Mouse (Mus musculus): ENCODE data around the gene Pspc1.
"Not testable (repeated sequence)": the region's sequence is repeated elsewhere in the genome, so short reads cannot be mapped to it uniquely, and the experiment has no call there.

The Pspc1 gene

GRCm38 (mm10) chr14:56778200-56778932 lies at the start of gene Pspc1:
TSS of gene Pspc1 (minus strand) at chr14:56778316.
- peak; percentile 97 for DNase-seq (ENCODE audit: low read depth)

DNA sequence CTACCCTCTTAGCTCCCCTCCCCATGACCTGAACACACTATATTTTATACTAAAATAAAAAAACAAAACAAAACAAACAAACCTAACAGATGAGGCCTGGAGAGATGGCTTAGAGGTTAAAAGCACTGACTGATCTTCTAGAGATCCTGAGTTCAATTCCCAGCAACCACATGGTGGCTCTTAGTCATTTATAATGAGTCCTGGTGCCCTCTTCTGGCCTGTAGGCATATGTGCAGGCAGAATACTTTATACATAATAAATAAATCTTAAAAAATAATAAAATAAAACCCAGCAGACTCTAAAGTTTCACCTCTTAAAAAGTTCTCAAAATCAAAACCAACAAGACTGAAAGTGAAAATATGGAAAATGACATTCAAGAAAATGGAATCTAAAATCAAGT lies 46.4 kb upstream of the Pspc1 start:
- no peak for DNase-seq (ENCODE audit: low read depth)

DNA sequence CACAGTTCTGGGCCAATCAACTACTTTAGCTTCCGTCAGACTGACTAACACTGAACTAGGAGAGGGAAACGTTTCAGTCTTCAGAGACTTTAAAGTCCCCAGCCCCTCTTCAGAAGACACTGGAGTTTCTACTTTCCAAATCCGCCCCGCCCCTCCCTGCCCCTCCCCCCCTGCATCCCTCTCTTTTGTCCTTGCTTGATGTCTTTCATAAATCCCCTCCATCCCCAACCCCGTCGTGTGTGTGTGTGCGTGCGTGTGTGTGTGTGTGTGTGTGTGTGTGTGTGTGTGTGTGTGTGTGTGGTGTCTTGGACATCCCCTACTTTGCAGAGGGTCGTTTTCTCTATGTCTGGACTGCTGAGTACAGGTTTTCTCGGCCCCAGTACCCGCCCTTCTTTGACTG lies 39.5 kb upstream of the Pspc1 start:
- no peak for DNase-seq (ENCODE audit: low read depth)

DNA sequence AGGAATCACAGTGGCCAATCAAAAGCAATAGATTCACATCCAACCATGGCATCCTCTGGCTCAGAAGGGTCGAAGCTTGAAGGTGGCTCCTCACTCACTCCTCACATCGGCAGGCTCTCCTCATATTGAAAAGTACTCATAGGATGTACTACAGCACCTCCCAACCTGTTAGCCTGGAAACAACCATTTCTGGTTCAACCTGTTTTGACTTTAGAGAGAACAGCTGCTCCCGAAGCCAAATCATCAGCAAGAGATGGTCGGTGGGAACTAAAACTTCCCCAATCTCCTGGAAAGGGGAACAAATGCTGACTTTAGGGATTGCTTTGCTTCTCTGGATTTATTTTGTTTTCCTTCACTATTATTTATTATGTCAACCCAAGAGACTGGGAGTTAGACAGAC lies 39.0 kb upstream of the Pspc1 start:
- no peak for DNase-seq (ENCODE audit: low read depth)

- no peak for DNase-seq (ENCODE audit: low read depth)
Observed at GRCm38 (mm10) chr14:56816541-56816940, 38.4 kb upstream of the Pspc1 start.

DNA sequence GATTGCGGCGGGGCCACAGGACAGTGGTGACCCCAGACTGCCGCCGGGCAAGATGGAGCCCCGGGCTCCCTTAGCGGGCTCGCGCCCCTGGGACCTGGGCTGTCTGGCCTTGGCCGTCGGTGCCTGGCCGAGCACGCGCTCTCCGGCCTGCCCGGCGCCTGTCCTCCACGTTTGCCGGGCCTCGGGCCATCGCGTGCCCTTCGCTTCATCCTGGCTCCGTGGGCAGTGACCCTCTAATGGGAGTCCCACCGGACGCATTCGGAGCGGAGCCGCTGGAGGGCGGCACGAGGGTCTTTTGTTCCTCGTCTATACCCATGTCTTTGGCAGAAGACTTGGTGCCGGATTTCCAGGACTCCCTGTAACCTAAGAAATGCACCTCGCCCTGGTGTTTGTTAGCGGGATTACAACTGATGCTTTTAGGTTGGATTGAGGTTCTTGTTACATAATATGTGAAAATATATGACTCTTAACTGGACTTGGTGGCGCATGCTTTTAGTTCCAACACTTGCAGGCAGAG lies 34.5 kb upstream of the Pspc1 start:
- DNase-seq (ENCODE audit: low read depth): peak; percentile 83

GRCm38 (mm10) chr14:56811701-56812339 lies 33.7 kb upstream of the Pspc1 start, which contains the start of gene Zmym5:
TSS of gene Zmym5 (minus strand) at chr14:56811716.
- peak; percentile 45 for DNase-seq (ENCODE audit: low read depth)

GRCm38 (mm10) chr14:56810781-56811690 lies 32.9 kb upstream of the Pspc1 start:
- DNase-seq (ENCODE audit: low read depth): not testable (repeated sequence)

GRCm38 (mm10) chr14:56793243-56793642 lies 15.1 kb upstream of the Pspc1 start:
- no peak for DNase-seq (ENCODE audit: low read depth)

- DNase-seq (ENCODE audit: low read depth): no peak
Observed at GRCm38 (mm10) chr14:56784575-56784974, 6.5 kb upstream of the Pspc1 start.

GRCm38 (mm10) chr14:56778933-56779300 lies 801 bp upstream of the Pspc1 start:
- no peak for DNase-seq (ENCODE audit: low read depth)

DNA sequence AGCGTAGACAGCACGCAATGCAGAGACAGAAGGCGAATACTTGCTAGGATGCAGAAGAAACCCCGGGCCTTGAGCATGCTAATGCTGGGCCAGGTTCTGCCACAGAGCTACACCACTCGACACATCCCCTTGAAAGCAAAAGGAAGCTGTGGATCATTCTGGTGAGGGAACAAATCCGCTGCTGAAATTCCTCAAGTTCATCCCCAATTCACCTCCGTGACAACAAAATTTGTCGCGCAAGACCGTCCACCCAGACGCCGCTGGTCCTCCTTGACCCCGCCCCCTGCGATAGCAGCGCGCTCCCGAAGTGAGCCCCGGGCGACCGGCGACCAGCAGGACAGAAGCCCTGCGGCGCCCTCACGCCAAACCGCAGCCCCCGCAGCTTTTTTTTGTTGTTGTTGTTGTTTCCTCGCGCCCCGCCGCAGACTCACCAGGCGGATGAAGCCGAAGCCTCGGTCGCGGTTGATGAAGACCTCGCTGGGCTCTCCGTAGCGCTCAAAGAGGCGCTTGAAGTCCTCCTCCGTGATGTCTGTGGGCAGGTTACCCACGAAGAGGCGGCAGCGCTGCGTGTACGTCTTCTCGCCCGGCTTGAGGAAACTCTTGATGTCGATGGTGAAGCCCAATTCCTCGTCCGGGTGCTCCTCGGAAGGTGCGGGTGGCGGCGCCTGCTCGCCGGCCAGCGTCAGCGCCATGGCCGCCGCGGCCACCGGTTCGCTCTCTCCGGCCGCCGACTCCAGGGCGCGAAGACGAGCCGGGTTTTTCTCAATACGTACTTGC lies 568 bp downstream of the Pspc1 start:
- DNase-seq (ENCODE audit: low read depth): peak; percentile 43

DNA sequence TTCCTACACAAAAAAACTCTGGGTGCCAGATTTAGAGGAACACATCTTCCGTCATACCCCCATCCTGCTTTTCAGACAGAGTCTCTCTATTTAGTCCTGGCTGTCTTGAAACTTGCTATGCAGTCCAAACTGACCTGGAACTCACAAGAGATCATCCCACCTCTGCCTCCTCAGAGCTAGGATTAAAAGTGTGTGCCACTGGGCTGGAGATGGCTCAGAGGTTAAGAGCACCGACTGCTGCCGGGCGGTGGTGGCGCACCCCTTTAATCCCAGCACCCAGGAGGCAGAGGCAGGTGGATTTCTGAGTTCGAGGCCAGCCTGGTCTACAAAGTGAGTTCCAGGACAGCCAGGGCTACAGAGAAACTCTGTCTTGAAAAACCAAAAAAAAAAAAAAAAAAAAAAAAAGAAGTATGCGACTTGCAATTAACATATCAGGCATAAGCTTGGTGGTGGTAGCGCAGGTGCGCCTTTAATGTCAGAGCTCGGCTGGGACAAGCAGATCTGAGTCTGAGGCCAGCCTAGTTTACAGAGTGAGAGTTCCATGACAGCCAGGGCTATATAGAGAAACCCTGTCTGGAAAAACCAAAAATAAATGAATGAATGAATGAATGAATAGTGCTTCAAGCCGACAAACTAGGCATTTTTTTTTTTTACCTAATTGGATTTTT lies 1.4 kb downstream of the Pspc1 start:
- DNase-seq (ENCODE audit: low read depth): no peak

DNA sequence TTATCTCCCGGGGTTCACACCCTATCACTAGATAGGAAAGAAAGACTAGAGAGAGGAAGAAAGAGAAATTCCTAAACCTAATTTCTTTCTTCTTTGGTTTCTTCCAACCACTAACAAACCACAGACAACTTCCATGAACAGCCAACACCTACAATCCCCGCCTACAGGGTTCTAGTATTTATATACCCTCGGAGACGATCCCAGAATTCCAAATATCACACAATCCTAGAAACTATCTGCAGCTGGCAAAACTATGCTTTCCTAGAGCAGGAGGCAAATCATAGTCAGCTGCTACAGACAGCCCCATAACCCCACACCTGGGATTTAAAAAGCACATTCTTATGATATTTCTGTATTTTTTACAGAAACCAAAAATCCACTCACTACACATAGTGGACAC lies 2.7 kb downstream of the Pspc1 start:
- DNase-seq (ENCODE audit: low read depth): no peak

- not testable (repeated sequence) for DNase-seq (ENCODE audit: low read depth)
Observed at GRCm38 (mm10) chr14:56766438-56766837, 11.7 kb downstream of the Pspc1 start.

- not testable (repeated sequence) for DNase-seq (ENCODE audit: low read depth)
Observed at GRCm38 (mm10) chr14:56765117-56765516, 13.0 kb downstream of the Pspc1 start.

DNA sequence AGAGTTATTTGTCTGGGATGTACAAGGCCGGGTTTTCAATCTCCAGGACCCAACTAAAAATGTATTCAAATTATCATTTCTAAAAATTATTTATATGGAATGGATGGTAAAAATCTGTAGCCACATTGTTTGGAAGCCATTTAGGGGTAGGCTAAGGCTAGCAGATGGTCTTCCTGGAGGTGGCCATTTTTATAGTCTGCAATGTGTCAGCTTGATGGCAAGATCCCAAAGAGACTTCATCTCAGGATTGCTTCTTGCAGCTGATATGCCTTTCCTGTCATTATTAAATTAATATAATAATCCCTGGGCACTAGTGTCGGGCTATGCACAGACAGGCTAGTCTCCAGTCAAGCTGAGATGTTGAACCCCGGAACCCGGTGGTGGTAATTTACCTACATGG lies 26.8 kb downstream of the Pspc1 start:
- DNase-seq (ENCODE audit: low read depth): no peak

DNA sequence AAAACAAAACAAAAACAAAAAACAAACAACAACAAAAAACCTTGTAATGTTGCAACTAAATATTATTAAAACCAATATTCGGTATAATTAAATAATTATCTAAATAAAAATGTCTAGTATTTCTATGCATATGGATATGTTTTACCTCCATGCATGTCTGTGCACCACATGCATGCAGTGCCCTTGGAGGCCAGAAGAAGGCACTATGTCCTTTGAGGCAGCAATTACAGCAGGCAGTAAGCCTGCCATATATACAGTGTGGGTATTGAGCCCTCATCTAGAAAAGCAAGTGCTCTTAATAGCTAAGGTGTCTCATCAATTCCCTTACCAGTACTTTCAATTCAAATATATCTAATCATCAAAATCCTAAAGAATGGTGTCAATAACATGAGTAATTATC lies 37.9 kb downstream of the Pspc1 start:
- no peak for DNase-seq (ENCODE audit: low read depth)

DNA sequence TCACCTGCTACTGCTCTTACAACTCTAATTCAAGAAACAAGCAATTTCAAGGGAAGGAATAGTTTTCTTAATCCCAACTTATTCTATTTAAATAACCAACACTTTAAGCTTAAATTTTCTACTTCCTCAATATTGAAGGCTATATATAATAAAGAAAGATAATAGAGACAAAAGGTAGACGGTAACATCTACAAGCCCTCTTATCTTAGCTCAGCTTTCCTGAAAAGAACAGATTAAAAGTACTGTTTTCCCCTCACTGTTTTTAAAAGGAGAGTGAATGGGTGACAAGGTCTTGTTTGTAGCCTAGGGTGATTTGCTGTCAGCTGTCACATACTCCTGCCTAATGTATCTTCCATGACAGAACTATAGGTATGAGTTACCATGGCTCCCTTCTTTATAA lies 51.6 kb downstream of the Pspc1 start:
- DNase-seq (ENCODE audit: low read depth): no peak

GRCm38 (mm10) chr14:56705687-56706086 lies 72.4 kb downstream of the Pspc1 start:
- no peak for DNase-seq (ENCODE audit: low read depth)

GRCm38 (mm10) chr14:56702644-56703043 lies 75.5 kb downstream of the Pspc1 start:
- DNase-seq (ENCODE audit: low read depth): peak; percentile 17

Measured in c-Kit-positive CD71-negative TER-119-negative erythroid progenitor cells, embryonic 14.5 days (primary cell).